Mouse (Mus musculus): ENCODE measurements at regions not wholly inside any gene's neighbourhood (a gene's known extent, or its start where the extent isn't known, plus 50 kb on each side); places are given as distances from the start of the nearest gene placed in this dataset.

GRCm38 (mm10) chr12:51111811-51112210, 236.1 kb upstream of the G2e3 start:
- no peak for DNase-seq (ENCODE audit: low spot score)
- H3K27ac ChIP-seq (replicated peaks): no peak overlapping the region
- H3K36me3 ChIP-seq (replicated peaks): no peaks in the 10 kb centered on the region
- 56% methylated on average over 4 of the region's 4 CpGs for WGBS
- no peaks in the 10 kb centered on the region for H3K9me3 ChIP-seq
- H3K4me1 ChIP-seq: no peaks in the 10 kb centered on the region
- no peak overlapping the region for H3K4me3 ChIP-seq
- H3K27me3 ChIP-seq (replicated peaks; ENCODE audit: low read depth, poor library complexity, severe bottlenecking): no peaks in the 10 kb centered on the region

- Histone ChIP-seq H3K27me3 (replicated peaks; ENCODE audit: low read depth, poor library complexity, severe bottlenecking) (no peaks in the 10 kb centered on the region), H3K36me3 (replicated peaks) (no peaks in the 10 kb centered on the region), H3K27ac (replicated peaks) (no peak overlapping the region), H3K9me3 (no peaks in the 10 kb centered on the region), H3K4me3 (no peak overlapping the region), H3K4me1 (no peaks in the 10 kb centered on the region)
- DNase-seq (ENCODE audit: low spot score): no peak
- 93% methylated on average over 5 of the region's 5 CpGs for WGBS
Measured at GRCm38 (mm10) chr12:51108044-51108443, 239.8 kb upstream of the G2e3 start.

- no peak overlapping the region for H3K4me3 ChIP-seq
- 91% methylated on average over 4 of the region's 4 CpGs for WGBS
- no peak overlapping the region for H3K27ac ChIP-seq (replicated peaks)
- no peaks in the 10 kb centered on the region for H3K9me3 ChIP-seq
- H3K36me3 ChIP-seq (replicated peaks): no peaks in the 10 kb centered on the region
- no peak for DNase-seq (ENCODE audit: low spot score)
- no peaks in the 10 kb centered on the region for H3K27me3 ChIP-seq (replicated peaks; ENCODE audit: low read depth, poor library complexity, severe bottlenecking)
- H3K4me1 ChIP-seq: no peaks in the 10 kb centered on the region
Measured at GRCm38 (mm10) chr12:51103541-51104042, 244.3 kb upstream of the G2e3 start.

- H3K27ac ChIP-seq (replicated peaks): no peak overlapping the region
- H3K36me3 ChIP-seq (replicated peaks): no peaks in the 10 kb centered on the region
- DNase-seq (ENCODE audit: low spot score): no peak
- H3K4me3 ChIP-seq: no peak overlapping the region
- WGBS: 81% methylated on average over 6 of the region's 6 CpGs
- H3K4me1 ChIP-seq: no peaks in the 10 kb centered on the region
- H3K27me3 ChIP-seq (replicated peaks; ENCODE audit: low read depth, poor library complexity, severe bottlenecking): no peaks in the 10 kb centered on the region
- no peaks in the 10 kb centered on the region for H3K9me3 ChIP-seq
Measured at GRCm38 (mm10) chr12:51101636-51102035, 246.2 kb upstream of the G2e3 start.

GRCm38 (mm10) chr12:51100868-51101267, 247.0 kb upstream of the G2e3 start:
- H3K27me3 ChIP-seq (replicated peaks; ENCODE audit: low read depth, poor library complexity, severe bottlenecking): no peaks in the 10 kb centered on the region
- 85% methylated on average over 5 of the region's 5 CpGs for WGBS
- H3K27ac ChIP-seq (replicated peaks): no peak overlapping the region
- no peaks in the 10 kb centered on the region for H3K9me3 ChIP-seq
- no peak for DNase-seq (ENCODE audit: low spot score)
- H3K4me3 ChIP-seq: no peak overlapping the region
- H3K36me3 ChIP-seq (replicated peaks): no peaks in the 10 kb centered on the region
- no peaks in the 10 kb centered on the region for H3K4me1 ChIP-seq

- Histone ChIP-seq H3K36me3 (replicated peaks) (no peaks in the 10 kb centered on the region), H3K9me3 (no peaks in the 10 kb centered on the region), H3K27ac (replicated peaks) (no peak overlapping the region), H3K27me3 (replicated peaks; ENCODE audit: low read depth, poor library complexity, severe bottlenecking) (no peaks in the 10 kb centered on the region), H3K4me3 (no peak overlapping the region), H3K4me1 (no peaks in the 10 kb centered on the region)
- WGBS: 71% methylated on average over 4 of the region's 4 CpGs
- DNase-seq (ENCODE audit: low spot score): no peak
Measured at GRCm38 (mm10) chr12:51095974-51096373, 251.9 kb upstream of the G2e3 start.

- WGBS: 89% methylated on average over 7 of the region's 7 CpGs
- Histone ChIP-seq H3K27ac (replicated peaks) (no peak overlapping the region), H3K4me1 (no peaks in the 10 kb centered on the region), H3K9me3 (no peaks in the 10 kb centered on the region), H3K36me3 (replicated peaks) (no peaks in the 10 kb centered on the region), H3K27me3 (replicated peaks; ENCODE audit: low read depth, poor library complexity, severe bottlenecking) (no peaks in the 10 kb centered on the region), H3K4me3 (no peak overlapping the region)
- no peak for DNase-seq (ENCODE audit: low spot score)
Measured at GRCm38 (mm10) chr12:51089324-51089723, 258.5 kb upstream of the G2e3 start.

GRCm38 (mm10) chr12:51081809-51082208, 266.1 kb upstream of the G2e3 start:
- no peaks in the 10 kb centered on the region for H3K4me1 ChIP-seq
- H3K9me3 ChIP-seq: no peaks in the 10 kb centered on the region
- H3K36me3 ChIP-seq (replicated peaks): no peaks in the 10 kb centered on the region
- 70% methylated on average over 8 of the region's 8 CpGs for WGBS
- no peak overlapping the region for H3K4me3 ChIP-seq
- no peak overlapping the region for H3K27ac ChIP-seq (replicated peaks)
- no peaks in the 10 kb centered on the region for H3K27me3 ChIP-seq (replicated peaks; ENCODE audit: low read depth, poor library complexity, severe bottlenecking)
- DNase-seq (ENCODE audit: low spot score): peak; percentile 15

GRCm38 (mm10) chr12:51073503-51073902, 274.4 kb upstream of the G2e3 start:
- DNase-seq (ENCODE audit: low spot score): no peak
- no peak overlapping the region for H3K27ac ChIP-seq (replicated peaks)
- no peaks in the 10 kb centered on the region for H3K4me1 ChIP-seq
- 82% methylated on average over 1 of the region's 1 CpGs for whole genome bisulfite sequencing
- no peaks in the 10 kb centered on the region for H3K36me3 ChIP-seq (replicated peaks)
- no peak overlapping the region for H3K4me3 ChIP-seq
- no peaks in the 10 kb centered on the region for H3K9me3 ChIP-seq
- H3K27me3 ChIP-seq (replicated peaks; ENCODE audit: low read depth, poor library complexity, severe bottlenecking): no peaks in the 10 kb centered on the region

GRCm38 (mm10) chr12:51060931-51061330, 286.9 kb upstream of the G2e3 start:
- DNase-seq (ENCODE audit: low spot score): no peak
- Histone ChIP-seq H3K27ac (replicated peaks) (no peak overlapping the region), H3K27me3 (replicated peaks; ENCODE audit: low read depth, poor library complexity, severe bottlenecking) (no peaks in the 10 kb centered on the region), H3K4me1 (peaks cover 10% of the 10 kb centered on the region), H3K36me3 (replicated peaks) (no peaks in the 10 kb centered on the region), H3K9me3 (no peaks in the 10 kb centered on the region), H3K4me3 (no peak overlapping the region)
- WGBS: 85% methylated on average over 3 of the region's 3 CpGs

GRCm38 (mm10) chr12:51058569-51058968, 289.3 kb upstream of the G2e3 start:
- WGBS: 37% methylated on average over 12 of the region's 12 CpGs
- no peak for DNase-seq (ENCODE audit: low spot score)
- H3K4me1 ChIP-seq: peaks cover 10% of the 10 kb centered on the region
- H3K27me3 ChIP-seq (replicated peaks; ENCODE audit: low read depth, poor library complexity, severe bottlenecking): no peaks in the 10 kb centered on the region
- no peaks in the 10 kb centered on the region for H3K9me3 ChIP-seq
- H3K4me3 ChIP-seq: peak overlapping the region; percentile 16; the same call in 1 of the 2 replicates
- H3K36me3 ChIP-seq (replicated peaks): no peaks in the 10 kb centered on the region
- H3K27ac ChIP-seq (replicated peaks): 0 out of 2 replicates have a peak overlapping the region, but pooled peaks have one; percentile 35

GRCm38 (mm10) chr12:51058104-51058503, 289.8 kb upstream of the G2e3 start:
- H3K4me3 ChIP-seq: no peak overlapping the region
- H3K27ac ChIP-seq (replicated peaks): 0 out of 2 replicates have a peak overlapping the region, but pooled peaks have one; percentile 35
- no peaks in the 10 kb centered on the region for H3K27me3 ChIP-seq (replicated peaks; ENCODE audit: low read depth, poor library complexity, severe bottlenecking)
- no peaks in the 10 kb centered on the region for H3K36me3 ChIP-seq (replicated peaks)
- WGBS: 82% methylated on average over 10 of the region's 10 CpGs
- H3K9me3 ChIP-seq: no peaks in the 10 kb centered on the region
- H3K4me1 ChIP-seq: peaks cover 10% of the 10 kb centered on the region
- DNase-seq (ENCODE audit: low spot score): no peak

- Histone ChIP-seq H3K4me1 (peaks cover 9% of the 10 kb centered on the region), H3K27me3 (replicated peaks; ENCODE audit: low read depth, poor library complexity, severe bottlenecking) (no peaks in the 10 kb centered on the region), H3K36me3 (replicated peaks) (no peaks in the 10 kb centered on the region), H3K9me3 (no peaks in the 10 kb centered on the region), H3K4me3 (no peak overlapping the region), H3K27ac (replicated peaks) (no peak overlapping the region)
- DNase-seq (ENCODE audit: low spot score): no peak
- 58% methylated on average over 7 of the region's 7 CpGs for WGBS
Measured at GRCm38 (mm10) chr12:51047116-51047515, 300.7 kb upstream of the G2e3 start.

- no peaks in the 10 kb centered on the region for H3K27me3 ChIP-seq (replicated peaks; ENCODE audit: low read depth, poor library complexity, severe bottlenecking)
- peaks cover 9% of the 10 kb centered on the region for H3K4me1 ChIP-seq
- WGBS: 38% methylated on average over 9 of the region's 9 CpGs
- no peaks in the 10 kb centered on the region for H3K9me3 ChIP-seq
- no peaks in the 10 kb centered on the region for H3K36me3 ChIP-seq (replicated peaks)
- no peak for DNase-seq (ENCODE audit: low spot score)
- no peak overlapping the region for H3K4me3 ChIP-seq
- no peak overlapping the region; the same call in 1 of the 2 replicates for H3K27ac ChIP-seq (replicated peaks)
Measured at GRCm38 (mm10) chr12:51045437-51045836, 302.4 kb upstream of the G2e3 start.

Data from embryonic facial prominence, embryonic 10.5 days (tissue).